Mouse (Mus musculus): ENCODE measurements around the gene Map4k3. TPM values are rescaled to one million over a fixed set of nuclear protein-coding genes. Genes with fewer than 3 reads are reported as not detected.

The Map4k3 gene
- polyA plus RNA-seq, 1 experiment from 2014 or later = 34.0 TPM

Other genes with a start within 250 kb of the Map4k3 start
- gene Sos1, start 248.0 kb downstream of the Map4k3 start, polyA plus RNA-seq (2014; fragmentation: Nextera tagmentation; extraction: Ambion mirVana) = 15.2 and 15.8 TPM in 2 replicates
- gene Cdkl4, start 150.7 kb downstream of the Map4k3 start, polyA plus RNA-seq (2014; fragmentation: Nextera tagmentation; extraction: Ambion mirVana) = 4.5 and 7.4 TPM in 2 replicates
- gene Tmem178, start 216.1 kb upstream of the Map4k3 start, polyA plus RNA-seq (2014; fragmentation: Nextera tagmentation; extraction: Ambion mirVana) = 37.2 and 37.3 TPM in 2 replicates

Measured in neural tube, embryonic 14.5 days (tissue).